Mouse (Mus musculus) bone marrow, adult 2 months (tissue): ENCODE measurements around the gene Psmb3.

Experiments used
- CTCF ChIP-seq: fragments of 200-500 bp; IDR thresholded peaks from 2 replicates; pipeline ENCODE4 v1.5.1; 2011; ENCODE audit warnings: low read length, control low read depth; ENCODE audit not compliant: control insufficient read depth, insufficient read depth
- POLR2A ChIP-seq: fragments of 200-500 bp; IDR thresholded peaks from 2 replicates; pipeline ENCODE4 v1.6.1; 2011; ENCODE audit warnings: low read depth, mild to moderate bottlenecking, control low read depth, low read length, borderline replicate concordance; ENCODE audit not compliant: control insufficient read depth

DNA sequence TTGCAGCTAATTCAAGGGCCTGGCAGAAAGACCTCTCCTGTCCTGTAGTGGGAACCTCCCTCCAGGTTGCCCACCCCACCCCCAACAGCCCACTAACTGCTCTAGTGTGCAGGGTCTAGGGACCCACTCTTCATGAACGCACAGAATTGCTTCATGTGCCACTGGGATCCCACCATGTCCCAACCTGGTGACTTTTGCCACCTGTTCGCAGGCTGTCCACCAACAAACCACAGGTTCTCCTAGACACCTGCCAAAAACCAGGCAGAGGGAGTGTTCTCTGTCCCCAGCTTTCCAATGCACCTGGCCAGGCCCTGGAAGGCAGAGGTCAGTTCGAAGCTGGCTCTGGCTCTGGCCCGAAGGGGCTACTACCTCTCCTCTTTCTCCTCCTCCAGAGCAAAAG lies 8.8 kb upstream of the Psmb3 start:
- TF ChIP-seq POLR2A: no peak
- no peak for TF ChIP-seq CTCF
